Mouse (Mus musculus) MEL (cell line): ENCODE measurements at regions not wholly inside any gene's neighbourhood (a gene's known extent, or its start where the extent isn't known, plus 50 kb on each side); places are given as distances from the start of the nearest gene placed in this dataset.

ENCODE experiments used
- DNase-seq: peaks from one replicate; pipeline ENCODE4 v3.0.0; 2011; ENCODE audit warnings: low read depth, low spot score
- H3K27ac ChIP-seq: 2 replicates; pipeline ENCODE4 v1.5.1; 2012; ENCODE audit warnings: low read depth, mild to moderate bottlenecking, control low read depth, low read length, moderate library complexity; ENCODE audit not compliant: control insufficient read depth
- H3K27me3 ChIP-seq, 2 experiments: fragments of 150-350 bp in 1 of 2; sonication (generic) in 1 of 2; 2 replicates each; pipeline ENCODE4 v1.6.1; 2012; ENCODE audit warnings: low read length in 2 of 2, mild to moderate bottlenecking in 2 of 2, improper control_type of control experiment in 1 of 2, moderate library complexity in 1 of 2; ENCODE audit not compliant: insufficient read depth in 2 of 2, control insufficient read depth in 1 of 2
- H3K36me3 ChIP-seq, 2 experiments: 2 replicates each; pipeline ENCODE4 v1.6.1; 2012 to 2014; ENCODE audit warnings: low read length in 2 of 2, improper control_type of control experiment in 1 of 2, inconsistent platforms in 1 of 2, mild to moderate bottlenecking in 1 of 2; ENCODE audit not compliant: insufficient read depth in 2 of 2, control insufficient read depth in 1 of 2
- H3K4me1 ChIP-seq, 2 experiments: fragments of 150-350 bp in 1 of 2; sonication (generic) in 1 of 2; 2 replicates each; pipeline ENCODE4 v1.6.1; 2012; ENCODE audit warnings: low read length in 2 of 2, improper control_type of control experiment in 1 of 2, mild to moderate bottlenecking in 1 of 2; ENCODE audit not compliant: insufficient read depth in 2 of 2, control insufficient read depth in 1 of 2
- H3K4me3 ChIP-seq, 2 experiments: fragments of 150-350 bp in 1 of 2; sonication (generic) in 1 of 2; 2 replicates each; pipeline ENCODE4 v1.5.1; 2012; ENCODE audit warnings: low read depth in 2 of 2, low read length in 2 of 2, mild to moderate bottlenecking in 2 of 2, moderate library complexity in 2 of 2, control low read depth in 1 of 2, improper control_type of control experiment in 1 of 2; ENCODE audit not compliant: control insufficient read depth in 1 of 2, insufficient read depth in 1 of 2
- H3K79me2 ChIP-seq: 2 replicates; pipeline ENCODE4 v1.6.1; 2012; ENCODE audit warnings: mild to moderate bottlenecking, low read length, moderate library complexity; ENCODE audit not compliant: control insufficient read depth, poor library complexity, insufficient read depth
- H3K9ac ChIP-seq: 2 replicates; pipeline ENCODE4 v1.6.1; 2012; ENCODE audit warnings: low read depth, mild to moderate bottlenecking, control low read depth, low read length, moderate library complexity; ENCODE audit not compliant: control insufficient read depth, poor library complexity, severe bottlenecking
- H3K9me3 ChIP-seq: fragments of 150-350 bp; sonication (generic); replicated peaks from 2 replicates; pipeline ENCODE4 v1.6.1; 2012; ENCODE audit warnings: mild to moderate bottlenecking, low read length, improper control_type of control experiment, moderate library complexity; ENCODE audit not compliant: insufficient read depth
- BHLHE40 ChIP-seq: IDR thresholded peaks from 2 replicates; pipeline ENCODE4 v1.6.1; 2012; ENCODE audit warnings: low read depth, mild to moderate bottlenecking, inconsistent platforms, low read length, improper control_type of control experiment, borderline replicate concordance
- CHD1 ChIP-seq: IDR thresholded peaks from 2 replicates; pipeline ENCODE4 v1.6.1; 2012; ENCODE audit warnings: low read depth, mild to moderate bottlenecking, inconsistent platforms, low read length, improper control_type of control experiment
- CHD2 ChIP-seq: IDR thresholded peaks from 2 replicates; pipeline ENCODE4 v1.6.1; 2011; ENCODE audit warnings: low read length, improper control_type of control experiment
- E2F4 ChIP-seq: IDR thresholded peaks from 2 replicates; pipeline ENCODE4 v1.6.1; 2011; ENCODE audit warnings: low read depth, low read length, improper control_type of control experiment, borderline replicate concordance
- GABPA ChIP-seq: IDR thresholded peaks from 2 replicates; pipeline ENCODE4 v1.6.1; 2012; ENCODE audit warnings: low read depth, mild to moderate bottlenecking, inconsistent platforms, low read length, improper control_type of control experiment, moderate library complexity
- GATA1 ChIP-seq: IDR thresholded peaks from 2 replicates; pipeline ENCODE4 v1.6.1; 2011; ENCODE audit warnings: low read depth, low read length, improper control_type of control experiment
- HCFC1 ChIP-seq: IDR thresholded peaks from 2 replicates; pipeline ENCODE4 v1.6.1; 2012; ENCODE audit warnings: low read depth, mild to moderate bottlenecking, inconsistent platforms, low read length, improper control_type of control experiment, moderate library complexity
- MYC ChIP-seq: IDR thresholded peaks from 2 replicates; pipeline ENCODE4 v1.6.1; 2011; ENCODE audit warnings: low read depth, mild to moderate bottlenecking, low read length, improper control_type of control experiment, moderate library complexity
- POLR2A ChIP-seq, 2 experiments: IDR thresholded peaks; 2 replicates each; pipeline ENCODE4 v1.6.1; 2011 to 2012; ENCODE audit warnings: low read length in 2 of 2, mild to moderate bottlenecking in 2 of 2, control low read depth in 1 of 2, improper control_type of control experiment in 1 of 2, low read depth in 1 of 2, moderate library complexity in 1 of 2; ENCODE audit not compliant: control insufficient read depth in 1 of 2, insufficient read depth in 1 of 2, poor library complexity in 1 of 2
- POLR2AphosphoS5 ChIP-seq: IDR thresholded peaks from 2 replicates; pipeline ENCODE4 v1.6.1; 2012; ENCODE audit warnings: low read depth, borderline replicate concordance, mild to moderate bottlenecking, inconsistent platforms, low read length, moderate library complexity, mixed read lengths
- RAD21 ChIP-seq: IDR thresholded peaks from 2 replicates; pipeline ENCODE4 v1.6.1; 2011; ENCODE audit warnings: mild to moderate bottlenecking, low read depth, low read length, improper control_type of control experiment
- RCOR1 ChIP-seq: IDR thresholded peaks from 2 replicates; pipeline ENCODE4 v1.6.1; 2012; ENCODE audit warnings: low read depth, mild to moderate bottlenecking, inconsistent platforms, low read length, improper control_type of control experiment
- SIN3A ChIP-seq: IDR thresholded peaks from 2 replicates; pipeline ENCODE4 v1.6.1; 2012; ENCODE audit warnings: low read length, improper control_type of control experiment, inconsistent platforms
- TCF12 ChIP-seq: IDR thresholded peaks from 2 replicates; pipeline ENCODE4 v1.6.1; 2014; ENCODE audit warnings: low read depth, mild to moderate bottlenecking, inconsistent platforms, low read length, improper control_type of control experiment, moderate library complexity
- USF2 ChIP-seq, 2 experiments: IDR thresholded peaks; 2 replicates each; pipeline ENCODE4 v1.6.1; 2011 to 2012; ENCODE audit warnings: improper control_type of control experiment in 2 of 2, low read length in 2 of 2, borderline replicate concordance in 1 of 2, inconsistent platforms in 1 of 2, low read depth in 1 of 2, mild to moderate bottlenecking in 1 of 2; ENCODE audit not compliant: insufficient read depth in 1 of 2
- ZC3H11A ChIP-seq: IDR thresholded peaks from 2 replicates; pipeline ENCODE4 v1.6.1; 2012; ENCODE audit warnings: low read depth, mild to moderate bottlenecking, inconsistent platforms, low read length, improper control_type of control experiment
- ZMIZ1 ChIP-seq: IDR thresholded peaks from 2 replicates; pipeline ENCODE4 v1.6.1; 2012; ENCODE audit warnings: low read depth, mild to moderate bottlenecking, inconsistent platforms, low read length, improper control_type of control experiment, moderate library complexity
- ZNF384 ChIP-seq: IDR thresholded peaks from 2 replicates; pipeline ENCODE4 v1.6.1; 2012; ENCODE audit warnings: low read depth, mild to moderate bottlenecking, inconsistent platforms, low read length, improper control_type of control experiment

DNA sequence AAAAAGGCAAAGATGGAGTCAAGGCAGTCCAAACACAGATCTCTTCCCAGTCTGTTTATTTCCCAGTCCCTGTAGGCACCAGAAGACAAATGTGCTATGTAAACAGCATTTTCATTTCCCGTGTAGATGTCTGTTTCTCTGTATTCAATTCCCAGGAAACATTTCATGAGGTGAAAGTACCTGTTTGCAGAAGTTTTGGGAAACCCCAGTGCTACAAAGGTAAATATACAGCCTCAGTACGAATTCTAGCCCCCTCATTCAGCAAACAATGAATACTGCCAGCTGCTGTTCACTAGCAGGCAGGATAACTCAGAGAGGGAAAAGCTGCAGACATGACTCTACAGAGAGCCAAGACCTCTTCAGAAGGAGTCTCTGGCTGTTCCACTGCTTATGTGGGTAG is 176.4 kb upstream of the Fam19a1 start:
- Histone ChIP-seq H3K27ac (no peak overlapping the region), H3K79me2 (no peaks in the 10 kb centered on the region), H3K27me3 (no peaks in the 10 kb centered on the region), H3K9me3 (no peaks in the 10 kb centered on the region), H3K4me3 (no peak overlapping the region), H3K9ac (no peak overlapping the region), H3K4me1 (no peaks in the 10 kb centered on the region), H3K36me3 (no peaks in the 10 kb centered on the region)
- no peak for DNase-seq
- TF ChIP-seq CHD1 (no peak), USF2 (IDR thresholded peaks at IDR 0.05; ENCODE audit: borderline replicate concordance in 1 of 2, insufficient read depth in 1 of 2, low read depth in 1 of 2, low read length in 2 of 2) (no peak), BHLHE40 (no peak), ZMIZ1 (no peak), ZC3H11A (no peak), GATA1 (no peak), POLR2AphosphoS5 (no peak), CHD2 (no peak)
- TF ChIP-seq, all 39 proteins: peak for 0

DNA sequence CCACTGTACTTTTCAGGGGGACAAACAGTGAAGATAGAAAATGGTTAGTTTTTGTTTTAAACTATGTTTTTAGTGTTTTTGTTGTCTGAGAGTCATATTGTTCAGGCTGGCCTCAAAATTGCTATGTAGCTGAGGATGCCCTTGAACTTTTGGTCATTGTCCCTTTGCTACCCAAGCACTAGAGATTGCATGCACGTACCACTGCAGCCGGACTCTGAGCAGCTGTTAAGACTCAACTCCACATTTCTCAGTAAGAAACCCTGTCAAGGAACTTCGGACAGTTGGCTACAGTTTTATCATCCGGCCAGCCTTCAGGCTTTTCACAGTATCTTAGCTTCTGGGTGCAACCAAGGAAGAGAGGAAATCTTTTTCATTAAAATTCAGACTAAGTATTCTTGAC is 173.9 kb upstream of the Fam19a1 start:
- no peak for TF ChIP-seq RAD21
- TF ChIP-seq E2F4 = no peak
- no peak for TF ChIP-seq CHD2
- no peak for TF ChIP-seq POLR2A (IDR thresholded peaks at IDR 0.05; ENCODE audit: control insufficient read depth in 1 of 2, insufficient read depth in 1 of 2, low read depth in 1 of 2, low read length in 2 of 2, poor library complexity in 1 of 2)
- TF ChIP-seq ZMIZ1 = no peak
- TF ChIP-seq GABPA = no peak
- no peak for TF ChIP-seq RCOR1
- TF ChIP-seq HCFC1 = no peak
- no peak for TF ChIP-seq TCF12
- no peak for TF ChIP-seq MYC
- no peak for TF ChIP-seq USF2 (IDR thresholded peaks at IDR 0.05; ENCODE audit: borderline replicate concordance in 1 of 2, insufficient read depth in 1 of 2, low read depth in 1 of 2, low read length in 2 of 2)
- TF ChIP-seq ZNF384 = no peak
- TF ChIP-seq SIN3A = no peak
- TF ChIP-seq, all 39 proteins: peak for 0
- Histone ChIP-seq H3K9ac (no peak overlapping the region), H3K27ac (no peak overlapping the region), H3K36me3 (no peaks in the 10 kb centered on the region), H3K4me1 (no peaks in the 10 kb centered on the region), H3K79me2 (no peaks in the 10 kb centered on the region), H3K9me3 (no peaks in the 10 kb centered on the region), H3K4me3 (no peak overlapping the region), H3K27me3 (no peaks in the 10 kb centered on the region)
- DNase-seq = no peak
